Mouse (Mus musculus) lung, postnatal 36 days (tissue): Measurements from ENCODE around the gene Ass1.
"Not testable (repeated sequence)": the region's sequence is repeated elsewhere in the genome, so short reads cannot be mapped to it uniquely, and the experiment has no call there.

Experiments
- DNase-seq: peaks from one replicate; pipeline ENCODE4 v3.0.0; 2022; ENCODE audit warnings: mixed read lengths

Gene Ass1

GRCm38 (mm10) chr2:31541581-31541980, 71.6 kb downstream of the Ass1 start:
- DNase-seq, result peak; percentile 46

- DNase-seq, result no peak
Observed at GRCm38 (mm10) chr2:31547726-31548125, 77.7 kb downstream of the Ass1 start.

GRCm38 (mm10) chr2:31550503-31550902, 80.5 kb downstream of the Ass1 start:
- no peak for DNase-seq

GRCm38 (mm10) chr2:31551351-31551750, 81.3 kb downstream of the Ass1 start:
- not testable (repeated sequence) for DNase-seq

GRCm38 (mm10) chr2:31551971-31552370, 82.0 kb downstream of the Ass1 start:
- no peak for DNase-seq

GRCm38 (mm10) chr2:31554619-31555018, 84.6 kb downstream of the Ass1 start:
- DNase-seq, result no peak
